Mouse (Mus musculus): ENCODE results near the gene Sh3bgrl2. TPM values are rescaled to one million over a fixed set of nuclear protein-coding genes. Genes with fewer than 3 reads are reported as not detected.

Gene Sh3bgrl2
- polyA plus RNA-seq, 1 experiment from 2014 or later: 5.6 TPM

DNA sequence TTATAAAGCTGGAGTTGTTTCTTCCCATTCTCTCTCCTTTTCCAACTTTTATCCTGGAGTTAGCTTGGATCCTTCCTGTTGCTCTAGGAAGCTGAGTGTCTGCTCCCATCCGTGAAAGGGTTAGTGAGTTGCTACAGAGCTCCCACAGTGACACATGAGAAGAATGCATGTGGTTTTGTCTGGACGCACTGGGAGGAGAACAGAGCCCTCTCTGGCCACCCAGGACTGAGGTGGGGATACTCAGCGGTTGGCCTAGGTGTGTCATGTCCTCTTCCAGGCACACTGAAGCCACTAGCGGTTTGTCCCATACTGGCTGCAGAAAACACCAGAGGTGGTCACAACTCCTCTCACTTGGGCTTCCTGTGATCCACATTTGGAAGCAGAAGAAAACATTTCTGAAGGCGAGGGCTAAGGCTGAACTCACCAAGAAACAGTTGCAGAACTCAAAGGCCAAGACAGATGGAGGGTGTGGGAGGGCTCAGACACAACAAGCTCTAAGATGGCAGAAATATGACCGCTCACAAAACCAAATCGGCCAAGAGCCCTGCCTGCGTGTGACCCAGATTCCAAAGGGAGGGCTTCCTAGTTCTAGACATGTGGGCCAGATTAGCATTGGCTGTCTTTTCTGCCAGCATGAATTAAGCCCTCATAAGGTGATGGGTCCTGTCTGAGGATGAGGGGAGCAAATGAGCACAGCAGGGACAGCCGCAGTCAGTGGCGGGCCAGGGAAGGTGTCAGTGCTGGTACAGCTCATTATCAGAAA, 52.3 kb downstream of the Sh3bgrl2 start:
- Histone ChIP-seq H3K9me3 (no peaks in the 10 kb centered on the region), H3K36me3 (no peaks in the 10 kb centered on the region), H3K4me3 (no peak overlapping the region), H3K27me3 (ENCODE audit: insufficient read depth, poor library complexity, severe bottlenecking) (no peaks in the 10 kb centered on the region), H3K27ac (peak overlapping the region; percentile 59), H3K4me1 (replicated peaks) (peaks cover 47% of the 10 kb centered on the region)
- 62% methylated on average over 10 of the region's 10 CpGs for WGBS
- no peak for DNase-seq (ENCODE audit: low spot score)

DNA sequence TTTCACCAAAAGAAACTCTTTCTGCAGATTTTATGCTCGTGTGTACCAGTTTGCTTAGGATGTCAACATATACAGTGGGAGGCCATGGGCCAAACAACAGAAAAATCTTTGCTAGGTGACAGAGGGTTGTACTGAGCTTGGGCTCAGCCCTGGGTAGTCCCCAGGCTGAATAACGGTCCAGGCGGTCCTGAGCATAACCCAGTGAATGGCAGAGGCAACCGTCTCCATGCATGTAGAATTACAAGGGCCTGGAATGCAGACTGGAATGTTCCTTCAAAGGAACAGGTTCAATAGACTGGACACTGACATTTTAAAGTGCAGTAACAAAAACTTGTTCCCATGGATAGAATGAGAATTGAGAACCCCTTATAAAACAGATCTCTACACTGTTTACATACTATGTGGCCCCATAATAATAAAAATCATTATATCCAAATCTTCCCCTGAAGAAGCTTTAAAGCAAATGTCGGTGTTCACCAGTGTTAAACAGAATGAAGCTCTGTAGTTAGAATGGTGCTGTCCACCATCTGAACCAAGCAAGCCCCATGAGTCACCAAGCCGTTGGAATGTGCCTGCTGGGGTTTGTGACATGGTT, 54.1 kb downstream of the Sh3bgrl2 start:
- H3K36me3 ChIP-seq: no peaks in the 10 kb centered on the region
- no peaks in the 10 kb centered on the region for H3K27me3 ChIP-seq (ENCODE audit: insufficient read depth, poor library complexity, severe bottlenecking)
- H3K9me3 ChIP-seq: no peaks in the 10 kb centered on the region
- peaks cover 59% of the 10 kb centered on the region for H3K4me1 ChIP-seq (replicated peaks)
- WGBS: 31% methylated on average over 6 of the region's 6 CpGs
- no peak overlapping the region for H3K4me3 ChIP-seq
- H3K27ac ChIP-seq: peak overlapping the region; percentile 71
- DNase-seq (ENCODE audit: low spot score): no peak

- no peak for DNase-seq (ENCODE audit: low spot score)
- no peak overlapping the region for H3K27ac ChIP-seq
- H3K9me3 ChIP-seq: no peaks in the 10 kb centered on the region
- H3K4me1 ChIP-seq (replicated peaks): peaks cover 63% of the 10 kb centered on the region
- 59% methylated on average over 2 of the region's 2 CpGs for WGBS
- no peak overlapping the region for H3K4me3 ChIP-seq
- H3K27me3 ChIP-seq (ENCODE audit: insufficient read depth, poor library complexity, severe bottlenecking): no peaks in the 10 kb centered on the region
- no peaks in the 10 kb centered on the region for H3K36me3 ChIP-seq
Measured at GRCm38 (mm10) chr9:83603159-83603558, 55.0 kb downstream of the Sh3bgrl2 start.

DNA sequence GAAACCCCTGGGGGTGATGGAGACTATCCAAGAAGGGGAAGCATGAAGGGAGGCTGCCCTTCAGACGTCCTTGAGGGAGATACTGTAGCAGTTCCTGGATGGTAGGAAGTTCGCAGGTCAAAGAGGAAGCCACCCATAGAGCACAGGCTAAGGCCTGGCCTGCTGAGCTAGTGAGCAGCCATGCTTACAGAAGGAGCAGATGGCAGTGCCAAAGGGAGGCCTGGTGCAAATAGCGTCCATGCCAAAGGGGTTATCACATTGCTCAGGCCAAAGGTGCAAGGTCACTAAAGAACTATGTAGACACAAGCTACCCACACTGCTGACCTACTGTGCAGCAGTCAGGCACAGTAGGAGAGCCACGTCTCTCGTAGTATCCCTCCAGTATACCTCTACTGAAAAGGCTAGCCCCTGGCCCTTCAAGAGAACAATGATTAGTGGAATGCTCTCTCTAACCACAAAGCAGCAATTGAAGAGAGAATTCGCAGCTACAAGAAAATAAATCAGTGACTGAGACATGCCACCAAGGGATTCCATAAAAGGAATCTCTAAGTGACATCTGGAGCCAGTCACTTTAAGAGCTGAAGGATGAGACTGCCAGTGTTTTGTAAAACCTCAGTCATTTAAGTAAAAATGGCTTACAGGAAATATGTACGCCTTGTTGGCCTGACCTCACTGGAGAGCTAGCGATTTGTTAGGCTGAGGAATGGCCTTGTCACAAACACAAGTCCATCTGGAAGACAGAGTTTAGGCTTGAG, 57.9 kb downstream of the Sh3bgrl2 start:
- no peaks in the 10 kb centered on the region for H3K27me3 ChIP-seq (ENCODE audit: insufficient read depth, poor library complexity, severe bottlenecking)
- H3K4me3 ChIP-seq: no peak overlapping the region
- 42% methylated on average over 8 of the region's 8 CpGs for WGBS
- H3K9me3 ChIP-seq: no peaks in the 10 kb centered on the region
- H3K36me3 ChIP-seq: no peaks in the 10 kb centered on the region
- peak overlapping the region; percentile 53; the same call in 1 of the 2 replicates for H3K27ac ChIP-seq
- no peak for DNase-seq (ENCODE audit: low spot score)
- peaks cover 64% of the 10 kb centered on the region for H3K4me1 ChIP-seq (replicated peaks)

DNA sequence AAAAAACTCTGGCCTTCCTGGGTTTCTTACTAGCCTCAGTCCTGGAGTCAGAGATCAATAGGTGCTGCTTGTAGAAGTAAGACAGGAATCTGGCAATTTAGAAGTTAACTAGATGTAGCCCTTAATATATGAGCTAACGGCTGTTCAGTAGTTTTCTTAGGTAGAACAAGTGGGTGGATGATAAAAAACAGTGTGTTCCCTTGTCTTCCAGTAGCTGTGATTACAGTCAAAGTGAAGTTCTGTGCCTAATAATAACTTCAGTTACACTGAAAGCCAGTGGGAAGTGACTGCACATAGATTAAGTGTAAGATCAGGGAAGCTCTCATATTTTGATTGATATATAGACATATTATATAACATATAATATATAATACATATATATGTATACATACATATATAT, 60.0 kb downstream of the Sh3bgrl2 start:
- H3K27ac ChIP-seq: no peak overlapping the region
- DNase-seq (ENCODE audit: low spot score): no peak
- 83% methylated on average over 1 of the region's 1 CpGs for WGBS

GRCm38 (mm10) chr9:83609422-83610297, 61.5 kb downstream of the Sh3bgrl2 start:
- no peaks in the 10 kb centered on the region for H3K36me3 ChIP-seq
- no peak overlapping the region for H3K4me3 ChIP-seq
- no peaks in the 10 kb centered on the region for H3K9me3 ChIP-seq
- no peaks in the 10 kb centered on the region for H3K27me3 ChIP-seq (ENCODE audit: insufficient read depth, poor library complexity, severe bottlenecking)
- no peak overlapping the region for H3K27ac ChIP-seq
- WGBS: 45% methylated on average over 9 of the region's 9 CpGs
- DNase-seq (ENCODE audit: low spot score): peak; percentile 88
- peaks cover 45% of the 10 kb centered on the region for H3K4me1 ChIP-seq (replicated peaks)

More for the DNA sequence above, 60.0 kb downstream of the Sh3bgrl2 start:
- Histone ChIP-seq H3K4me3 (no peak overlapping the region), H3K9me3 (no peaks in the 10 kb centered on the region), H3K27me3 (ENCODE audit: insufficient read depth, poor library complexity, severe bottlenecking) (no peaks in the 10 kb centered on the region), H3K4me1 (replicated peaks) (peaks cover 54% of the 10 kb centered on the region), H3K36me3 (no peaks in the 10 kb centered on the region)

DNA sequence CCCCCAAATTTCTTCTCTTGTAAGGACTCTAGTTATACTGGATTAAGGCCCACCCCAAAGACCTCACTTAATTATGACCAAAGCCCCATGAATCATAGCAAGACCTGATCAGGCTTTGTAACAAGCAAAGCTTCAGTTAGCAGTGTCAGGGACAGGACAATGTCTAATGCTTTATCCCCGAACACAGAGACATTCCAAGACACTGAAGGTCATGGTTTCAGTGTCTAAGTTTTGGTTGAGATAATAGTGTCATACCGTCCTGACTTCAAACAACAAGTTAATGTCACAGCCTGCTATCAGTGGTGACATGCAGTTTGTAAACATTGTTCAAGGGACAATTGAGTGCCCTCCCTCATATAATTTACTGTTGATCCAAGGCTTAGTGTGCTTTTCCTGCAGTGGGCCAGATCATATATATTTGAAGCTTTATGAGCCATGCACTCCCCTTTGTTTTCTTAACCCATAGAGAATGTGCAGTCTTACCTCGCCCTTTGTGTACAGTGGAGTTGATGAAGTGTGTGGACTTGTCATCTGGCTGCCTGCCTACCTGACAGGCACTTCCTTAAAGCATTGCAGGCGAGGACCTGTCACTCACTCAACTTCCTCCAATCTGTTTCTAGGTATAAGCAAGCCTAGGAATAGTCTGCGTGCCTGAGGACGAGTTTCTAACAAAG, 67.9 kb downstream of the Sh3bgrl2 start:
- H3K9me3 ChIP-seq: no peaks in the 10 kb centered on the region
- 60% methylated on average over 6 of the region's 6 CpGs for WGBS
- H3K4me3 ChIP-seq: no peak overlapping the region
- no peaks in the 10 kb centered on the region for H3K36me3 ChIP-seq
- no peak for DNase-seq (ENCODE audit: low spot score)
- no peaks in the 10 kb centered on the region for H3K27me3 ChIP-seq (ENCODE audit: insufficient read depth, poor library complexity, severe bottlenecking)
- H3K4me1 ChIP-seq (replicated peaks): peaks cover 19% of the 10 kb centered on the region
- H3K27ac ChIP-seq: no peak overlapping the region

DNA sequence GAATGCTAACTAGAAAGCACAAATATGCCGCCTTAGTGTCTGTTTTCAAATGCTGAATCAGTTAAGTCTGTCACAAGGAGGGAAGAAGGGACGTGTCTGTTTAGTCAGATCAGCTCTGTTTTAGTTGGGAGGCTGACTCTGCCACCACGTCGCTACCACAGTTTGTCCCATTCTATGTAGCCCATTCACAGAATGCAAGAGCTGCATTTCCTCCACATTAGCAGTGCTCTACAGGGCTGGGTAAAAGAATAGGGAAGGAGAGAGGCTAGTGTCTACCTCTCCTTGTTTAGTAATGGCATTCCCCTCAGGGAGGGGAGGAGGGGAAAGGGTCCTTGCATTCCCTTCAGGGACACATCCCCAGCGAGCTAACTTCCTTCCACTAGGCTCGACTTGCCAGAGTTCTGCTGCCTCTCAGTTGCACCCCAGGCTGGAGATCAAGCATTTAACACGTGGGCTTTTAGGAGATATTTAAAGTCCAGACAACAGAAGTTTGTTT, 68.5 kb downstream of the Sh3bgrl2 start:
- H3K4me1 ChIP-seq (replicated peaks): peaks cover 19% of the 10 kb centered on the region
- H3K9me3 ChIP-seq: no peaks in the 10 kb centered on the region
- no peaks in the 10 kb centered on the region for H3K27me3 ChIP-seq (ENCODE audit: insufficient read depth, poor library complexity, severe bottlenecking)
- no peak for DNase-seq (ENCODE audit: low spot score)
- no peak overlapping the region for H3K4me3 ChIP-seq
- no peaks in the 10 kb centered on the region for H3K36me3 ChIP-seq
- WGBS: 40% methylated on average over 7 of the region's 7 CpGs
- no peak overlapping the region for H3K27ac ChIP-seq

DNA sequence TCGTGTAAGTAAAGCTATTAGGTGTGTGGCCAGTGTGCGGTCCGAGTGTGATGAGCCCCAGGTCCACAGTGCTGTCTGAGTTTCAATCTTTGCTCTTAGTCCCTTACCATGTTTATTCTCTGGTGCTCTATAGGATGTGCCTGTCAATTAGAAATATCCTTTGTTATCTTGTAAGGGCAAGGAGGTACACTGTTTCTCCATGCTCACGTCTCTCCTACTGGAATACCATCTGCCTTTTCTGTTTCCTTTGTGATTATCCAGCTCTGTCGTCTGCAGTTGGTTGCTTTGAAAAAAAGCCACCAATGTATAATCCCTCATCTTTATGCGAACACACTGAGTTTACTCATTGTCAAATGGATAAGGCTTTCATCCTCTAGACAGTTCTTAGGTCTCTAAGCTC, 75.3 kb downstream of the Sh3bgrl2 start:
- Histone ChIP-seq H3K9me3 (no peaks in the 10 kb centered on the region), H3K4me3 (no peak overlapping the region), H3K27me3 (ENCODE audit: insufficient read depth, poor library complexity, severe bottlenecking) (no peaks in the 10 kb centered on the region), H3K27ac (no peak overlapping the region), H3K4me1 (replicated peaks) (peaks cover 12% of the 10 kb centered on the region), H3K36me3 (no peaks in the 10 kb centered on the region)
- WGBS: 71% methylated on average over 6 of the region's 6 CpGs
- DNase-seq (ENCODE audit: low spot score): no peak

DNA sequence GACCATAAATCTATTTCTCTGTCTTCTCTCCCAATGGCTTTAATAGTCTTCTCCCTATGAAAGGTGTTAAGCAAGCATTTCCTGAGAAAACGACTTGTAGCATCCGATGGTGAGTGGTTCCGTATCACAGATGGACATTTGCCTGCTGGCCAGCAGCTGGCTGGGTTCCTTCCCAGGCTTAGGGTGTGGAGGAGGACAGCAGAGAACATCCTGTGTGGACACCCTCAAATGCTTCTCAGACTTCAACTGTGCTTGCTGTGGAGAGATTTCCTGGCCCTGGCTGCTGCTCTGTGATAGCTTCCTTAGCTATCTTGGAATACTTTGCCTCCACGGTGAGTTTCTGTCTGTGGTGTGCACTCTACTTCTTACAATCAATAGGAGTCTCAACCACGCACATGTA, 76.1 kb downstream of the Sh3bgrl2 start:
- H3K27me3 ChIP-seq (ENCODE audit: insufficient read depth, poor library complexity, severe bottlenecking): no peaks in the 10 kb centered on the region
- H3K4me1 ChIP-seq (replicated peaks): peaks cover 19% of the 10 kb centered on the region
- no peaks in the 10 kb centered on the region for H3K36me3 ChIP-seq
- 89% methylated on average over 5 of the region's 5 CpGs for WGBS
- no peak overlapping the region for H3K4me3 ChIP-seq
- no peaks in the 10 kb centered on the region for H3K9me3 ChIP-seq
- H3K27ac ChIP-seq: no peak overlapping the region
- no peak for DNase-seq (ENCODE audit: low spot score)

GRCm38 (mm10) chr9:83625085-83625484, 77.0 kb downstream of the Sh3bgrl2 start:
- Histone ChIP-seq H3K9me3 (no peaks in the 10 kb centered on the region), H3K36me3 (no peaks in the 10 kb centered on the region), H3K27ac (no peak overlapping the region), H3K4me1 (replicated peaks) (peaks cover 22% of the 10 kb centered on the region), H3K27me3 (ENCODE audit: insufficient read depth, poor library complexity, severe bottlenecking) (no peaks in the 10 kb centered on the region), H3K4me3 (no peak overlapping the region)
- WGBS: 78% methylated on average over 5 of the region's 5 CpGs
- no peak for DNase-seq (ENCODE audit: low spot score)

All from hindbrain, embryonic 10.5 days (tissue).